Mouse (Mus musculus) layer of hippocampus, adult 2 months (tissue): ENCODE measurements at regions not wholly inside any gene's neighbourhood (a gene's known extent, or its start where the extent isn't known, plus 50 kb on each side); places are given as distances from the start of the nearest gene placed in this dataset.

Experiments used
- DNase-seq, 2 experiments: peaks; one replicate each; pipeline ENCODE4 v3.0.0; 2022; ENCODE audit warnings: low spot score in 2 of 2
- H3K27ac ChIP-seq: fragments of 200-600 bp; 2 replicates; pipeline ENCODE4 v1.8.1; 2022
- H3K4me3 ChIP-seq: fragments of 200-600 bp; 2 replicates; pipeline ENCODE4 v1.8.1; 2022; ENCODE audit warnings: mild to moderate bottlenecking
- CTCF ChIP-seq: fragments of 200-600 bp; conservative IDR thresholded peaks from 2 replicates; pipeline ENCODE4 v1.8.1; 2022; ENCODE audit warnings: antibody characterized with exemption, mild to moderate bottlenecking, moderate library complexity

DNA sequence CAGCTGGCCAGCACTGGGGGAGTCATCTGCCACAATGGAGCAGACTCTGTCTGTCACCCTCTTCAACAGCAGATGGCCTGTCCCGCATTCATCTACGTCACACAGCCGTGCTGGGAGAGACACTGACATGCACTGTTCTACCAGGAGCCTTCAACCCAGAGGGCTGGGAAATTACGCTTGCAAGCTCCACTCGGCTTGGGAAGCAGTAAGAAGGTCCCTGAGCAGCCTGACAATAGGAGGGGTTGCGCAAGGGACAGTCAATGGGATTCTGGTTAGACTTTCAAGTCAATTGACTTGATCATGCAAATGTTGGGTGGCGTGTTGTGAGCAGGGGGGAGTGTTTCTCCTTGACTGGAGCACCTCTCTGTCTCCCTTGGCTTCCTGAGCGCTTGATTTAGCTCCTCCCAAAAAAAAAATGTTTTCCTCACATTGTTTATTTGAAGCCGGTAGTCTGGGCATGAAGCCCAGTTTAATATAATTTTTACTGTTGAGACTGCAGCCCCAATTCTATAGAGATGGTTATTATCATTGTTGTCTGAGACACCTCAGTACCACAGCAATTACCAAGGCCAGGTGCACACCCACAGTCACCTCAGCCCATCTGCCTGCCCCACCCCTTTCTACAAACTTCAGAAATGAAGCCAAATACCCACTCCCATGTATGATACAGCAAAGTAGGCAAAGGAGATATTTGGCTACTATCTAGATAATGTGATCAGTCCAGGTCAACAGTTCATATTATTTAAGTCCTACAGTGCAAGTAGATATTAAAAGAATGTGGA lies 99.9 kb upstream of the Klf3 start:
- TF ChIP-seq CTCF, result no peak
- no peak overlapping the region for H3K4me3 ChIP-seq
- peak; percentile 63 to 67 for DNase-seq
- peak overlapping the region; percentile 83 for H3K27ac ChIP-seq

GRCm38 (mm10) chr5:64704144-64704543 lies 99.0 kb upstream of the Klf3 start:
- DNase-seq, result peak; percentile 43 to 59
- TF ChIP-seq CTCF, result no peak
- Histone ChIP-seq H3K27ac (peak overlapping the region; percentile 43; the same call in 1 of the 2 replicates), H3K4me3 (no peak overlapping the region)

DNA sequence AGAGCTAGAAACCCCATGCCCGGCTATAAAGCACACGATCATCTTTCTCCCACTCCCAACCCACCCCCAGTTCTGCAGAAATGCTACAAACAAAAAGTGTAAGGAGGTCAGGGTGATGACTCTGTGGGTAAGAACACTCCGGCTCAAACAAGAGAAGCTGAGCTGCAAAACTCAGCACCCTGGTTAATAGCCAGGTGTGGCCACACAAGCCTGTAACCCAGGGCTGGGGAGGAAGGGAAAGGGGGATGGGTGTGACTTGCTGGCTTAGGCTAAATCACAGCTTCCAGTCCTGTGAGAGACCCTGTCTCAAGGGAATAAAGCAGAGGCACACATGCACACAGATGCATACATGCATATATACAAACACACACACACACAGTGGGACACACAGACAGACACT lies 96.6 kb upstream of the Klf3 start:
- H3K27ac ChIP-seq, result no peak overlapping the region
- no peak for TF ChIP-seq CTCF
- DNase-seq, result no peak
- no peak overlapping the region for H3K4me3 ChIP-seq

DNA sequence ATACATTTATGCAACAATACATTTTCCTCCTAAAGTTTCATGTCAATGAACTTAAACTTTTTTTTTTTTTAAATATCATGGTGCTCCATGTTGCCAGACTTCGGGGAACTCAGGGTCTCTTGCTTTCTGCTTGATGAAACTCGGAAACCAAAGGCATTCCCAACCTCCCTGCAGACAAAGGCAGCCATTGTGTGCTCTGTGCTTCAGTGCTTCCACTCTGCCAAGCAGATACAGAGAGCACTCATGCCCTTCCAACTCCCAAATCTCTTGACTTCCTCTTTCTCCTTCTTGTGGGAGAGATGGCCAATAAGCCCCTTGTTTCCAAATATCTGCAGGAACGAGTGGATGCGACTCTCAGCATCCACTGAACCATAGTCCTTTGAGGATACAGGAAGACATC lies 94.0 kb upstream of the Klf3 start:
- H3K27ac ChIP-seq, result peak overlapping the region; percentile 12
- no peak for TF ChIP-seq CTCF

DNA sequence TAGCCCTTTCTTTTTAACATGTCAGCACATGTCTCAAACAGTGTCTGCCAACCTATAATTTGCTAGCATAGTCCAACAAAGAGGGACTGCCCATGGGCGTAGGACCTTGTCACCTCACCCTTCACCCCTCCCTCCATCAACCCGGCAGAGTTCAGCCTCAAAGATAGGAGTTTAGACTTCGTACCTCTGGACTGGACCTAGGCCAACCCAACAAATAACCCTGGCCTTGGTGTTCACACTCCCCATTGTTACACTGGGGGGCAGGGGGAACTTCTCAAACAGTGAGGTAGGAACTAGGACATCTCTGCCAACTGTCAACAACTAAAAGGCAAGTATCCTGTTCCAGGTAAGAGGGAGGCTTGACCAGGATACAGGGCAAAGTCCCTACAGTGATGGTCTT lies 93.0 kb upstream of the Klf3 start:
- Histone ChIP-seq H3K4me3 (no peak overlapping the region), H3K27ac (no peak overlapping the region)
- DNase-seq, result no peak
- no peak for TF ChIP-seq CTCF

More for the DNA sequence above, 94.0 kb upstream of the Klf3 start:
- no peak overlapping the region for H3K4me3 ChIP-seq
- DNase-seq, result peak in 1 of 2 experiments; percentile 10

- H3K27ac ChIP-seq, result no peak overlapping the region
- no peak overlapping the region for H3K4me3 ChIP-seq
- no peak for TF ChIP-seq CTCF
- no peak for DNase-seq
Observed at GRCm38 (mm10) chr5:64710968-64711367, 92.2 kb upstream of the Klf3 start.

DNA sequence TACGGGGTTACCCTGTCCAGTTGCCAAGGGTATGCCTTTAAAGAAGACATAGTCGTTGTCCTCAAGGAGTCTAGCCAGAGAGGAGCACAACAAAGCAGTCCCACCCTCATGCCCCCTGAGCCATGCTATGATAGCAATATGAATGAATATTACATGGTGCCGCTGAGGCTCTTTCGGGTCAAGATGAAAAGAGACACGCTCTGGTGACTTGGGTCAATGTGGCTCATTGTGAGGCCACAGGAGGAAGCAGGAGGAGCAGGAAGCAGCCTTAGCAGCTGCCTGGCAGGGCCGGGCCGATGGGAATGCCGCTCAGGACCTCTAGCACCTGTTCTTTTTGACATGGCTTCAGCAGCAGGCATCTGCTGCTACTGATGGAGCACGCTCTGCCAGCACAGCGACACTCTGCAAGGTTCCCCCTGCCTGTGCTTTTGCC lies 89.0 kb upstream of the Klf3 start:
- TF ChIP-seq CTCF, result no peak

GRCm38 (mm10) chr5:64714710-64715109 lies 88.5 kb upstream of the Klf3 start:
- peak in 1 of 2 experiments; percentile 30 for DNase-seq
- no peak overlapping the region for H3K27ac ChIP-seq
- H3K4me3 ChIP-seq, result no peak overlapping the region
- TF ChIP-seq CTCF, result no peak

More for the DNA sequence above, 89.0 kb upstream of the Klf3 start:
- peak overlapping the region; percentile 62; the same call in 1 of the 2 replicates for H3K27ac ChIP-seq
- no peak for DNase-seq
- H3K4me3 ChIP-seq, result no peak overlapping the region

- DNase-seq, result no peak
- no peak for TF ChIP-seq CTCF
- no peak overlapping the region for H3K27ac ChIP-seq
- H3K4me3 ChIP-seq, result no peak overlapping the region
Observed at GRCm38 (mm10) chr5:64716551-64716950, 86.6 kb upstream of the Klf3 start.

- 0 out of 2 replicates have a peak overlapping the region, but pooled peaks have one; percentile 28 for H3K27ac ChIP-seq
- no peak for DNase-seq
- no peak overlapping the region for H3K4me3 ChIP-seq
- no peak for TF ChIP-seq CTCF
Observed at GRCm38 (mm10) chr5:64722211-64722610, 81.0 kb upstream of the Klf3 start.

DNA sequence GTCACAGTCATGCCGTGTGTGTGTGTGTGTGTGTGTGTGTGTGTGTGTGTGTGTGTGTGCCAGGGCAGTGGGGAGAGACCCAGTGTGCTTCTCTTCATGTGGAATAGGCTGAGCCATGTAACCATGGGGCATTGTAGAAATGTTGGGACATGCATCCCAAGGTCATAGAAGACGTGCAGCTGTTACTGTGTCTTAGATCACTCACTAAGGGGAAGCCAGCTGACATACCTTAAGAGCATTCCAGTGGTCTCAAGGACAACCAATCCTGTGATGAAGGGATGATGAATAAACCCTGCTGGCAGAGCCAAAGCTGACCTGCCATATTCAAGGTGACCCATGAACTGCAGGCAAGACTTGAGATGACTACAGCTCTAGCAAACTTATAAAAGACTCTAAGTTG lies 75.3 kb upstream of the Klf3 start:
- H3K4me3 ChIP-seq, result no peak overlapping the region
- no peak for DNase-seq
- H3K27ac ChIP-seq, result no peak overlapping the region
- no peak for TF ChIP-seq CTCF

DNA sequence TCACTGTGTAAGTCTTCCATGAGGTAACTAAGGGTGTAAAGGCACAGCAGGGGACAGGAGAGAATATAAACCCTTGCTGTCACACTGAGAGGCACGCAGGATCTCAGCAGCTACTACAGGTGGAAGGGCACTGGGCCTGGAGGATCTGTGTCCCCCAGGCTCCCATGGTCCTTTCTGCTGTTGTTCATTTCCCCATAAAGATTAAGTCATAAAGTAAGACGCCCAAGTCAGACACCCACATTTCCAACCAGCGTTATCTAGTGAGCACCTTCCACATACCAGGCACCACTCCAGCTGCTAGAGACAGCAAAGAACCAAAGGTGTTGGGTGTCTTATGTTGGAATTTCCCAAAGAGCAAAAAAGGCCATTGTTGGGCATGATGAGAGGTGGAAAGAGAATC lies 70.8 kb upstream of the Klf3 start:
- H3K27ac ChIP-seq, result no peak overlapping the region

GRCm38 (mm10) chr5:64736985-64737384 lies 66.2 kb upstream of the Klf3 start:
- no peak overlapping the region for H3K4me3 ChIP-seq
- no peak for TF ChIP-seq CTCF

More for the DNA sequence above, 70.8 kb upstream of the Klf3 start:
- H3K4me3 ChIP-seq, result no peak overlapping the region
- DNase-seq, result no peak
- TF ChIP-seq CTCF, result no peak

More at GRCm38 (mm10) chr5:64736985-64737384, 66.2 kb upstream of the Klf3 start:
- no peak overlapping the region for H3K27ac ChIP-seq
- DNase-seq, result no peak
